18 mouse cellular contexts compared by ENCODE assay signal in the genomic region with DNA sequence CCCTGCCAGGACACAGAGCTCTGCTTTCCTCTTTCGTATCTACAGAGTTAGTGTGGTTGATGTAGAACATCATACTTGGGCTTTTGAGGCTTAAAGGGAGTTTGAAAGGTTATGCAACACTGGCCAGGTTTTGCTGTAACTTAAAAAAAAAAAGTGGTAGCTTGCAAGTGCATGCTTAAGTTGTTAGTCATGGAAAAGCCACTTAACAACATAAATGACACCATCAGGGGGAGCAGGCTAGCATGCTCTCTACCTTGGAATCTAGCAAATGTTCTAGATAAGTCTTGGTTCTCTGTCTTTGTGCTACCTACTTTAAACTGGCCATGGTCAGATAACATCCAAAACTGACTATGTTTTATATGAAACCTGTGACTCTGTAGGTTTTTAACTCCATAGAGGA.
"Had no signal": no experiment of that assay in that cellular context is flagged by ENCODE, and none has a peak within 500 bp of the region (broad histone marks: within the 10 kb centered on the region; RNA-seq: fewer than 3 reads in every experiment).

No protein-coding gene starts in this region.

- H3K4me1 ChIP-seq: intestine, embryonic 15.5 days had no signal

- H3K9ac ChIP-seq: intestine, embryonic 15.5 days; limb, embryonic 12.5 days; limb, embryonic 15.5 days; liver, embryonic 14.5 days; liver, postnatal 0 days; lung, embryonic 15.5 days; midbrain, embryonic 12.5 days; midbrain, embryonic 15.5 days had no signal

- H3K4me2 ChIP-seq: intestine, embryonic 15.5 days; limb, embryonic 12.5 days; limb, embryonic 15.5 days; liver, embryonic 11.5 days; lung, embryonic 15.5 days; midbrain, embryonic 12.5 days; midbrain, embryonic 15.5 days; neural tube, embryonic 13.5 days had no signal

- H3K36me3 ChIP-seq: intestine, embryonic 15.5 days; limb, embryonic 12.5 days; limb, embryonic 15.5 days; lung, embryonic 15.5 days; midbrain, embryonic 12.5 days; midbrain, embryonic 15.5 days; neural tube, embryonic 13.5 days had no signal

- H3K27ac ChIP-seq: intestine, embryonic 15.5 days; limb, embryonic 12.5 days; limb, embryonic 15.5 days; liver, embryonic 14.5 days; lung, embryonic 15.5 days; macrophage; midbrain, embryonic 12.5 days; midbrain, embryonic 15.5 days; neural tube, embryonic 13.5 days had no signal

- H3K9me3 ChIP-seq: intestine, embryonic 15.5 days; limb, embryonic 12.5 days; limb, embryonic 15.5 days; lung, embryonic 15.5 days; midbrain, embryonic 12.5 days; midbrain, embryonic 15.5 days; neural tube, embryonic 13.5 days had no signal

- H3K27me3 ChIP-seq: intestine, embryonic 15.5 days; limb, embryonic 12.5 days; limb, embryonic 15.5 days; lung, embryonic 15.5 days; midbrain, embryonic 12.5 days; midbrain, embryonic 15.5 days had no signal

- H3K4me3 ChIP-seq: intestine, embryonic 15.5 days; limb, embryonic 12.5 days; limb, embryonic 15.5 days; lung, embryonic 15.5 days; midbrain, embryonic 12.5 days; midbrain, embryonic 15.5 days; myocyte; neural tube, embryonic 13.5 days had no signal

- DNase-seq: kidney, adult 11 months; kidney, adult 8-10 months; kidney, postnatal 36 days; left cerebral cortex, postnatal 4 days; liver, postnatal 0 days; thymus, adult 18-20 months; thymus, postnatal 36 days had no signal

- ATAC-seq: intestine, embryonic 15.5 days; liver, postnatal 0 days had no signal
